Mouse (Mus musculus): ENCODE measurements at regions not wholly inside any gene's neighbourhood (a gene's known extent, or its start where the extent isn't known, plus 50 kb on each side); places are given as distances from the start of the nearest gene placed in this dataset.

DNA sequence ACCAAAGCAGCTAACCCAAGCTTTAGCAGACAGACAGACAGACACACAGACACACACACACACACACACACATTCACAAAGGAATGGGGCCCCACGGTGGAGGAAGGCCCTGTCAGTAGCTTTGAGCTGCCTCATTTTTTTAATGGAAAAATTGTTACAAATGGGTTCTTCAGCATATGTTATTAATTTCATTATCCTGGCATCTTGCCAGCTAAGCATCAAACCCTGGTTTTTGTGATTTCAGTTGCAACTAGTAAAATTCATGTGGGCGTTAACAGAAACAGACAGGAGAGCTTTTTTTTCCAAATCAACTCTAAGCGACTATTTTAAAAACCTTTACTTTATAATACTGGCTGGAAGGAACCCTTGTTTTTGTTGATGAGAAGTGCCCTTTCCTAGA lies 138.4 kb upstream of the Eya4 start:
- no peak for TF ChIP-seq CTCF (IDR thresholded peaks at IDR 0.05; ENCODE audit: low read depth)
- TF ChIP-seq EP300 (IDR thresholded peaks at IDR 0.05; ENCODE audit: low read depth): no peak
